Mouse (Mus musculus): ENCODE data around the gene Zhx3.

DNA sequence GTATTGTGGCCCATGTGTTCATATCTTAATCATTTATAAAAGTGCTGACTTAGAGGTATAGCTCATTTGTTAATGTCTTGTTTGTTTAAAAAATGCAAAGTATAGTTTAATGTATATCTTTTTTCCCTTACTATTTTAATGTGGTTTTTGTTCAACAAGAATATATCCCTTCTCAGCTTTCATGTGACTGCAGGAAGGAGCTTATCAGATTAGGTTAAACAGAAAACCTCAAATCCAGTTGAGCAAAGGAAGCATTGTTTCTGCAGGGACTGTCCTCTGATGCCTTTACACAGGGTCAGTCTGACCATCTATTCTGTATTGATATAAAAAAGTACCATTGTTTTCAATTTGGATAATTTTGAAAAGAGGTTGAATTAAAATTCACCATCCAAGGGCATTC is 170.0 kb downstream of the Zhx3 start:
- TF ChIP-seq CTCF (IDR thresholded peaks at IDR 0.05; ENCODE audit: extremely low read depth, insufficient read depth, low read length) (no peak), POLR2A (IDR thresholded peaks at IDR 0.05; ENCODE audit: extremely low read depth, insufficient read depth, low read length) (no peak)
